Mouse (Mus musculus) forebrain, embryonic 14.5 days (tissue): ENCODE data around the gene Klf13. TPM values are rescaled to one million over a fixed set of nuclear protein-coding genes. Genes with fewer than 3 reads are reported as not detected.
A peak's percentile ranks its signal among the peaks of the same experiment; 100 is the strongest.

Experiments
- ATAC-seq: fragments of 200-750 bp; cut with Nextera tagmentation; 2 replicates; pipeline ENCODE4 v1.8.0; 2017; ENCODE audit warnings: mild to moderate bottlenecking, moderate library complexity
- DNase-seq: peaks from one replicate; pipeline ENCODE4 v3.0.0-alpha.2; 2015; ENCODE audit warnings: low spot score
- H3K27ac ChIP-seq: fragments of 300-500 bp; sonication (generic); 2 replicates; pipeline ENCODE4 v1.5.1; 2014; ENCODE audit warnings: low read depth, mild to moderate bottlenecking, control low read depth, low read length, moderate library complexity
- H3K27me3 ChIP-seq: fragments of 300-500 bp; sonication (generic); replicated peaks from 2 replicates; pipeline ENCODE4 v1.6.1; 2014; ENCODE audit warnings: low read length, control low read depth, mixed read lengths; ENCODE audit not compliant: control insufficient read depth, insufficient read depth
- H3K36me3 ChIP-seq: fragments of 300-500 bp; sonication (generic); 2 replicates; pipeline ENCODE4 v1.6.1; 2014; ENCODE audit warnings: low read length, control low read depth; ENCODE audit not compliant: control insufficient read depth, insufficient read depth
- H3K4me1 ChIP-seq: fragments of 300-500 bp; sonication (generic); 2 replicates; pipeline ENCODE4 v1.6.1; 2014; ENCODE audit warnings: antibody characterized with exemption, low read length, control low read depth; ENCODE audit not compliant: control insufficient read depth, insufficient read depth
- H3K4me2 ChIP-seq: fragments of 300-500 bp; sonication (generic); 2 replicates; pipeline ENCODE4 v1.6.1; 2014; ENCODE audit warnings: mild to moderate bottlenecking, control low read depth, low read length
- H3K4me3 ChIP-seq: fragments of 300-500 bp; sonication (generic); 2 replicates; pipeline ENCODE4 v1.5.1; 2014; ENCODE audit warnings: low read depth, low read length, control low read depth
- H3K9ac ChIP-seq: fragments of 300-500 bp; sonication (generic); 2 replicates; pipeline ENCODE4 v1.6.1; 2014; ENCODE audit warnings: mild to moderate bottlenecking, low read length, control low read depth, moderate library complexity
- H3K9me3 ChIP-seq: fragments of 300-500 bp; sonication (generic); replicated peaks from 2 replicates; pipeline ENCODE4 v1.6.1; 2016; ENCODE audit warnings: low read length, control low read depth, mixed read lengths; ENCODE audit not compliant: control insufficient read depth
- WGBS: fragments of 180-500 bp; shearing (Covaris S2); extraction: QIAGEN DNeasy Blood & Tissue Kit; methylation state at CpG from one replicate; pipeline ENCODE4 v1.1.7; 2014; 5-methylcytosine and 5-hydroxymethylcytosine counted together
- polyA plus RNA-seq: library from polyadenylated mRNA; unstranded; fragments of >200 nt; fragmentation: Nextera tagmentation; extraction: Ambion mirVana; gene quantifications from 2 replicates; pipeline ENCODE4 v1.2.1, GENCODE M21; 2014

Gene Klf13
- polyA plus RNA-seq, 1 experiment from 2014 or later: 28.2 TPM

DNA sequence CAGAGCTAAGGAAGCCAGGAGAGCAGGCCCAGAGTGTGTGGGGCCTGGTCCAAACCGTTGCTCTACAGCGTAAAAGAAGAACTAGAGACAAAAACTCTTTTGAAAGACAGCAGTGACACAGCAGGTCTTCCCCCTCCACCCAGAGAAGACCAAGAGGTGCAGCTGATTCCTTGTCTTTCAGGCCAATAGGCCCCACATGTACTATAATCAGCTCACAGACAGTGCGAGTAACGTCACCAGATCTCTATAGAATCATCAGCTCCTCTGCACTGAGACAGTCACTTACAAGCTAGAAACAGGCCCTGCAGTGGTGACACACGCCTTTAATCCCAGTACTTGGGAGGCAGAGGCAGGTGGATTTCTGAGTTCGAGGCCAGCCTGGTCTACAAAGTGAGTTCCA lies 4.8 kb downstream of the Klf13 start:
- ATAC-seq (no peak), DNase-seq (no peak)
- H3K9ac ChIP-seq: no peak overlapping the region
- no peak overlapping the region for H3K4me2 ChIP-seq
- no peaks in the 10 kb centered on the region for H3K27me3 ChIP-seq
- H3K4me3 ChIP-seq: no peak overlapping the region
- no peak overlapping the region for H3K27ac ChIP-seq
- H3K36me3 ChIP-seq: no peaks in the 10 kb centered on the region
- 74% methylated on average over 6 of the region's 6 CpGs for WGBS
- peaks cover 17% of the 10 kb centered on the region for H3K4me1 ChIP-seq
- H3K9me3 ChIP-seq: no peaks in the 10 kb centered on the region

DNA sequence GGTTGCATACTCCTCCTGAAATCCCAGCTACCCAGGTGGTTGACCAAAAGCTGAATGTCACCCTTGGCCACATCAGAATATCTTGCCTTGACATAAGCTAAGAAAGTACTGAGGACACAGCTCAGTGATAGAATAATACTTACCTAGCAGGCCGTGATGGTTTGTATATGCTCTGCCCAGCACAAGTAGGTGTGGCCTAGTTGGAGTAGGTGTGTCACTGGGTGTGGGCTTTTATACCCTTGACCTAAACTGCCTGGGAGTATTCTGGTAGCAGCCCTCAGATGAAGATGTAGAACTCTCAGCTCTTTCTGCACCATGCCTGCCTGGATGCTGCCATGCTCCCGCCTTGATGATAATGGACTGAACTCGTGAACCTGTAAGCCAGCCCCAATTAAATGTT lies 6.3 kb downstream of the Klf13 start:
- DNase-seq: no peak
- Histone ChIP-seq H3K9me3 (no peaks in the 10 kb centered on the region), H3K9ac (no peak overlapping the region), H3K4me1 (peaks cover 17% of the 10 kb centered on the region), H3K4me3 (no peak overlapping the region), H3K36me3 (no peaks in the 10 kb centered on the region), H3K4me2 (no peak overlapping the region), H3K27ac (no peak overlapping the region), H3K27me3 (no peaks in the 10 kb centered on the region)
- 90% methylated on average over 3 of the region's 3 CpGs for WGBS
- ATAC-seq: no peak

DNA sequence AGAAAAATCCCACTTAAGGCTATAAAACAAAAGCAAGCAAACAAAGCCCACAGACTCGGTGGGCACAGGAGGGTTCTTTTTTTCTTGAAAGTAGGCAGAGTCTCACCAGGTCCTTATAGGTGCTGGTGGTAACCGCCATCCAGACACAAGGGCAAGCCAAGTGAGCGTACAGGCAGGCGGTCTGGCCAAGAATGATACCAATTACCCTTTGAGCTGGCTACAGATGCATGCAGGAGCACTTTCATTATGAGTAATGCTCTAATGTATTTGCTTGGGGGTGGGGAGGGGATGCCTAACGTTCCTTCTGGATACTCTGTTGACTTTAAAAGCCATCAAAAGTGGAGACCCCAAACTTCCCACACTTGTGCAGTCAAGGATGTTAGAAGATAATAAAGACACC lies 7.9 kb downstream of the Klf13 start:
- Histone ChIP-seq H3K36me3 (no peaks in the 10 kb centered on the region), H3K9ac (no peak overlapping the region), H3K9me3 (no peaks in the 10 kb centered on the region), H3K27me3 (no peaks in the 10 kb centered on the region), H3K27ac (no peak overlapping the region), H3K4me2 (no peak overlapping the region), H3K4me1 (peaks cover 25% of the 10 kb centered on the region), H3K4me3 (no peak overlapping the region)
- ATAC-seq (no peak), DNase-seq (no peak)
- 71% methylated on average over 5 of the region's 5 CpGs for WGBS

DNA sequence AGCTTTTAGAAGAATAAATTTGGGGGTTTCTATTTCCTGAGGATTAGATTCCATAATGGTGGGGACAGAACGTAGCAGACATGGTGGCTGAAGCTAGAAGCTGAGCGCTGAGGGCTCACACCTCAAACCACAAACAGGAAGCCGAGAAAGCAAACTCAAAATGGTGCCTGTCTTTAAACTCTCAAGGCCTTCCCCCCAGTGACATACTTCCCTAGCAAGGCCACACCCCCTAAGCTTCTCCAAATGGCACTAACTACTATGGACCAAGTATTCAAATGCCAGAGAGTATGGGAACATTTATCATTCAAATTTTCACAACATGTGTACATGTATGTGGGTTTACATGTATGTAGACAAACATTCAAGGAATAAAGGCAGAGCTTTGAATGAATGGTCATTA lies 8.6 kb downstream of the Klf13 start:
- Histone ChIP-seq H3K9ac (no peak overlapping the region), H3K4me1 (peaks cover 25% of the 10 kb centered on the region), H3K4me2 (no peak overlapping the region), H3K4me3 (no peak overlapping the region), H3K36me3 (no peaks in the 10 kb centered on the region), H3K9me3 (no peaks in the 10 kb centered on the region), H3K27me3 (no peaks in the 10 kb centered on the region), H3K27ac (no peak overlapping the region)
- no peak for DNase-seq
- ATAC-seq: no peak
- WGBS: 89% methylated on average over 3 of the region's 3 CpGs

DNA sequence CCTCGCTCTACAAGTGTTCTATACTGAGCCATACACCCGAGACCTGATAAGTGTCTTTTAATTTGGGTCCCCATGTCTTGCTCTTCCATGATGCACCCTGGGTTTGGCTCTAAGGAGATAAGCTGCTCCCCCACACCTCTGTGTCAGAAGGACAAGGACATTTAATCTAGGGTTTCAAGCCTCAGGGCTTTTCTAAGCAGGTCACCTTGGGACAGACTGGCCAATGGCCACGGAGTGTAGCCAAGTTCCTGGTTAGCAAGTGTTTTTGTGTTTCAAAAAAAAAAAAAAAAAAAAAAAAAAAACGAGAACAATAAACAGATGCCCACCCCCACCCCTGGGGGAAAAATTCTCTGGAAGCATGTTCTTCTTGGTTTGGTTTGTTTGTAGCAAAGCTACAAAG lies 9.6 kb downstream of the Klf13 start:
- Histone ChIP-seq H3K27ac (no peak overlapping the region), H3K4me3 (no peak overlapping the region), H3K4me1 (peaks cover 30% of the 10 kb centered on the region), H3K36me3 (no peaks in the 10 kb centered on the region), H3K4me2 (no peak overlapping the region), H3K9ac (no peak overlapping the region), H3K9me3 (no peaks in the 10 kb centered on the region), H3K27me3 (no peaks in the 10 kb centered on the region)
- WGBS: 77% methylated on average over 4 of the region's 4 CpGs
- DNase-seq: no peak
- no peak for ATAC-seq

- Histone ChIP-seq H3K27me3 (no peaks in the 10 kb centered on the region), H3K27ac (no peak overlapping the region), H3K4me1 (peaks cover 30% of the 10 kb centered on the region), H3K4me2 (no peak overlapping the region), H3K4me3 (no peak overlapping the region), H3K9ac (no peak overlapping the region), H3K36me3 (no peaks in the 10 kb centered on the region), H3K9me3 (no peaks in the 10 kb centered on the region)
- no peak for ATAC-seq
- no peak for DNase-seq
- 83% methylated on average over 6 of the region's 6 CpGs for WGBS
Observed at GRCm38 (mm10) chr7:63927121-63927520, 11.6 kb downstream of the Klf13 start.

DNA sequence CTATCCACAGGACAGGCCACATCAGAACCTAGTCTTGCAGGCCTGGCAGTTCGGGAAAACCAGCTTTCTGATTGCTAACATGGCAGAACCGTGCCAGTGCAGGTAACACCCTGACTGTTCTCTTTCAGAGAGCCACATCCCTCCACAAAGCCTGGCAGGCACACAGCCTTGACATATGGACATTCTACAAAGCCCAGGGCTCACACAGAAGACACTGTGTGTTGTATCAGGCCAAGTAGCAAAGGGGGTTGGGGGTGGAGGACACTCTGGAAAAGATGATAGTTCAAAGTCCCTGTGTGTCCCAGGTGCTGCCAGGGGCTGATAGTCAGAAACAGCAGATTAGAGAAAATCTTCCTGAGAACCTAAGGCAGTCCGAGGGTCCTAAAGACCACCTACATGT lies 12.2 kb downstream of the Klf13 start:
- H3K9me3 ChIP-seq: no peaks in the 10 kb centered on the region
- no peaks in the 10 kb centered on the region for H3K27me3 ChIP-seq
- no peak overlapping the region for H3K4me3 ChIP-seq
- ATAC-seq (no peak), DNase-seq (no peak)
- peaks cover 32% of the 10 kb centered on the region for H3K4me1 ChIP-seq
- H3K4me2 ChIP-seq: no peak overlapping the region
- WGBS: 66% methylated on average over 3 of the region's 3 CpGs
- H3K36me3 ChIP-seq: no peaks in the 10 kb centered on the region
- H3K9ac ChIP-seq: no peak overlapping the region
- no peak overlapping the region for H3K27ac ChIP-seq

DNA sequence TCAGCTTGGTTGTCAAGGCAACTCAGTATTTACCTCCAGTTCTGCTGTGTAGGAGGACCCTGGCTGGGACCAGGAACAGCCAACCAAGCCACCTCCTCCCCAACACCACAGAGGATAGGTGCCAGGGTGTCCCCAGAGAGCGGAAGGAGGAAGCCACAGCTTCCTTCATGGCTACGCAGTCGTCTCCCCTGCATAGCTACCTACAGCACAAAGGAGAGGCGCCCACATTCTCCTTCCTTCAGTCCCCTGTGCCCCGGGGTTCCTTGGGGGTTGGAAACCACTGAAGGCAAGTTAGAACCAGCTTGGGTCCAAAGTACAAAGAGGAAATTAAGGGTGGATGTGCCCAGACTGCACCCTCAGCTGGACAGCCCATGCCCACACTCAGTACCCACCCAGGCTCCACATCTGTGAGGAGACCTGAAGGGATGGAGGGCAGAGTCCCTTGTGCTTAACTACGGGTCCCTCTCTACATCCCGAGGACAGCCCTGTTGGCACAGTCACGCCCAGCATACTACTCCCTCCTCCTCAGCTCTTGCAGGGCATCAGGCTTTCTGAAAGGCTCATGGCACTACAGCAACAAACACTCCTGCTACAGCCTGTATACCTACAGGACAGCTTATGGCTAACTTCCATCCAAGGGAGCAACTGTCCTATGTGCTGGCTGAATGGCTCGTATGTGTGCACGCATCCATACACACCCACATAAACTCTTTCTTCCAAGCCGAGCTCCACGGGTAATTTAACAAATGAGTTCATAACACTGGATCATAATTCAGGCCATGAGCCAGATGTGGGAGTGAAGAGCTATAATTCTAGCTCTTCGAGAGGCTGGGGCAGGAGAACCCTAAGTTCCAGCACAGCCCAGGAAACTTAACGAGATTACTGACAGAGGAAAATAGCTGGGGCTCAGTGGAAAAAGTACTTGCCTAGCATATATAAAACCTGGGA lies 13.0 kb downstream of the Klf13 start:
- no peak overlapping the region for H3K4me3 ChIP-seq
- H3K4me1 ChIP-seq: peaks cover 32% of the 10 kb centered on the region
- peak overlapping the region; percentile 20; the same call in 1 of the 2 replicates for H3K4me2 ChIP-seq
- peak; percentile 61 for DNase-seq
- peak overlapping the region; percentile 17; the same call in 1 of the 2 replicates for H3K9ac ChIP-seq
- H3K27ac ChIP-seq: no peak overlapping the region
- no peaks in the 10 kb centered on the region for H3K27me3 ChIP-seq
- 68% methylated on average over 14 of the region's 14 CpGs for WGBS
- peak; percentile 42; the same call in 1 of the 2 replicates for ATAC-seq
- H3K9me3 ChIP-seq: no peaks in the 10 kb centered on the region
- H3K36me3 ChIP-seq: no peaks in the 10 kb centered on the region

- Histone ChIP-seq H3K27me3 (no peaks in the 10 kb centered on the region), H3K36me3 (no peaks in the 10 kb centered on the region), H3K4me3 (no peak overlapping the region), H3K9me3 (no peaks in the 10 kb centered on the region), H3K9ac (no peak overlapping the region), H3K4me1 (peaks cover 32% of the 10 kb centered on the region), H3K27ac (peak overlapping the region; percentile 58; the same call in 1 of the 2 replicates), H3K4me2 (peak overlapping the region; percentile 20; the same call in 1 of the 2 replicates)
- ATAC-seq (peak; percentile 60; the same call in 1 of the 2 replicates), DNase-seq (peak; percentile 64)
- 27% methylated on average over 6 of the region's 6 CpGs for WGBS
Observed at GRCm38 (mm10) chr7:63924747-63925412, 13.8 kb downstream of the Klf13 start.
